Mouse (Mus musculus) CD8-positive naive resting alpha-beta T cell, adult 2 months (primary cell): ENCODE data around the gene Mcoln2.

Experiments
- DNase-seq, 2 experiments: peaks; one replicate each; pipeline ENCODE4 v3.0.0; 2022; ENCODE audit warnings: low read depth in 2 of 2, low spot score in 2 of 2

Mcoln2 gene

DNA sequence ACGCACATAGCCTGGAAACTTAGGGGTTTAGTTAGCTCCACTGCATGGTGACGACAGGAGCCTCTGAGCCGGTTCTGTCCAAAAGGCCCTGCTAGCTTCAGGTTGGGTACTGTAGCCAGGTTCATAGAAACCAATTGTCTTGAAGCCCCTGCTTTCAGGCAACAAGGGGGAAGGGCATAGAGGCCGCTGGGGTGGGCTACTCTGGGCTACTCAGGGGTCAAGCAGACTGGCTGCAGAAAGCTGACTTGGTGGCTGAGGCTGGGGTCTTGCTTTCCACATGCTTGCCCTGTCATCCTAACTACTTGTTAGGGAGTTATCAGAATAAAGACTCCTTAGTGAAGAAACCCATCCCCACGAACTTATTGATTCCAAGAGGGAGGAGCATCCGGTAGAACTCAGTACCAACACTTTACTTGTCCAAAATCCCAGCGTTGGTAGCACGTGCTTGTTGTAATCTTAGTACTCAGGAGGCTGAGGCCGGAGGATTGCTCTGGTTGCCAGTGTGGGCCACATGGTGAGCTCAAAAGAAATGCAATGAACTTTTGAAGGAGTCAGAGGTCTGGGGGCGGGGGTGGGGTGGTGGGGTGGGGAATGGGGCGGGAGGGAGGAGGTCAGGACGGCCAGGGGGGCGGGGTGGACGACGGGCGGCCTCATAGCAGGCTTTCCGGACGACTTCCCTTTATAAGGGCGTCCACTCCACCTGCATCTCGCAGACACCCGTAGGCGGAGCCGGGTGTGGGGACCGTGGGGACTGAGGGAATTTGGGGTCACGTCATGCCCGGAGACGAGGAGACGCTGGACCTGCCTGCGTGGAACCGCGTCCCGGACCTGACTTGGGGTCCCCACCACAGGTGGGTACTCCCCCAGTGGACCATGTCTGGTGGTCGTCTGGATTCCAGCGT lies at the start of gene Mcoln2:
Gene Mcoln2 (plus strand): TSS at position 678 of the 902 bp plus-strand sequence.
- DNase-seq = peak in 1 of 2 experiments; percentile 14

DNA sequence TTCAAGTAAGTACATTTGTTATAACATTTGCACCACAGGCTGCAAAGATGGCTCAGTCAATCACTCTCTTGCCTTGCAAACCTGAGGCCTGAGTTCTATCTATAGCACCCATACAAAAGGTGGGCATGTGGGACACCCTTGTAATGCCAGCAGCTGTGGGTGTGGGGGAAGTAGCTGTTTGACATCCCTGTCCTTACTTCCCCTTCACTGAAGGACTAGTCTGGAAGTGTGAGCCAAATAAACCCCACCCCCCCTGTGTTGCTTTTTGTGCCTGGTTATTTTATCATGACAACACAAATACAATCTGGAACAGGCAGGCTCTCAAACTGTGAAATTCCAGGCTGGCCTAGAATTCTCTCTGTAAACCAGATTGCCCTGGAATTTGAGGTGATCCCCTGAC lies 49.7 kb upstream of the Mcoln2 start:
- no peak for DNase-seq

GRCm38 (mm10) chr3:146102049-146102448 lies 47.6 kb upstream of the Mcoln2 start:
- DNase-seq = peak; percentile 42 to 55

DNA sequence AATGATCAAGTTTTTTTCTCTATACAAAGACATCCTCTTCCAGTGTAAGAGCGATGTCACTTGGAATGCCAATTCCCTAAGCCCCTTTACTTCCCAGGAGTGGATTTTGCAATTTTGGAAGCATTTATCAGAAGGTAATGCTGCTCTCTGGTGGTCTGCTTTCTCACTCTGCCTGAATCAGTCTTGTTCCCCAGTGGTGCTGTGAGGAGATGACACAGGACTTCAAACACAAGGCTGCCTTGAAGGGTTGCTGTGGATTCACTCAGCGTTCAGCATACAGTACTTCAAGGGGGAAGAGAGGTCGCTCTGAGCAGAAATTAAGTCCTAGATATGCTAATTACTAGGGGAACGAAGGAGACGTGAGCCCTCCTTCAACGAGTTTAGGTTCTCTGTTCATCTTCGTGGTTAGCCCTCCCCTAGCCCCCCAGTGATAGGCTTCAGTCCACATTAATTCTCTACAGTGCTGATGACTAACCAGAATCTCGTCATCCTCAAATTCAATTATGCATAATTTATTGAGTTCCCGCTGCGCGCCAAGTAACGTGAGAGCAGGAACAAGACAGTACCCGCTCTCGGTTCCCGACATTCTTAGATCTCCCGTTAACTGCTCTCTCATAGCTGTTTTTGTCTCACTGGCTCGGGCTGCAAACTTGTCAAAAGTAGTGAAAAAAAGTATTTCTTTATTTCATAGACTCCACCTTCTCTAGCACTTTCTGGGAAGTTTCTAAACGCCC lies 42.4 kb upstream of the Mcoln2 start:
- DNase-seq = peak in 1 of 2 experiments; percentile 2

DNA sequence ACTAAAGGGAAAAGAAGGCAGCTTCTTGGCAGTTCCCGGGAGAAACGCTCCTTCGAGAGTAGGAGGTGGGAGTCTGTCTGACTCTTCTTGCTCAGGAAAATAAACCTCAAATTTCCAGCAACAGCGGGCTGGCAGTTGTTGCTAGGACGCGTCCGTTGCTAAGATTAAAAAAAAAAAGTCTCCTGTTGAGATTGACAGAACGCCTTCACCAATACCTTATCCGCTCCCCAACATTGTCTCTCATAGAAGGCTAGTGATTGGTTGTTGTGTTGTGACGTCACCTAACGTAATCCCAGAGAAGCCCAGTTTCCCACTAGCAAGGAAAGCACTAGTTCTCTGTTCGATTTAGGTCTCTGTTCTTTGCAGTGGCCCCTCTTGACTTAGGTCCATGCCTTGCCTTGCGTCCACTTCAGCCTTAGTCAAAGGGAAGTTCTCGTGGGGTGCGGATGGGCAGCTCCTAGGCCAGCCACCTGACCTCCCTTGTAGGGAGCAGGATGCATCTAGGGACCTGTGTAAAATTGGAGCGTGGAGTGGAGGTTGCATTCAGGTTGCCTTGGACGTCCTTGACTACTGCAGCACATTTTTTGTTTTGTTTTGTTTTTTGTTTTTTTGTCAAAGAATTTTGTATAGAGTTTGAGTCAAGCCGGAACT lies 41.6 kb upstream of the Mcoln2 start, which contains the start of gene Wdr63:
Gene Wdr63 (minus strand): TSS at position 210 of the 651 bp plus-strand sequence.
- peak in 1 of 2 experiments; percentile 23 for DNase-seq

GRCm38 (mm10) chr3:146108945-146109344 lies 40.7 kb upstream of the Mcoln2 start:
- DNase-seq = no peak

- no peak for DNase-seq
These were observed 39.3 kb upstream of the Mcoln2 start for GRCm38 (mm10) chr3:146110358-146110757.

- no peak for DNase-seq
These were observed 38.7 kb upstream of the Mcoln2 start for GRCm38 (mm10) chr3:146110916-146111315.

DNA sequence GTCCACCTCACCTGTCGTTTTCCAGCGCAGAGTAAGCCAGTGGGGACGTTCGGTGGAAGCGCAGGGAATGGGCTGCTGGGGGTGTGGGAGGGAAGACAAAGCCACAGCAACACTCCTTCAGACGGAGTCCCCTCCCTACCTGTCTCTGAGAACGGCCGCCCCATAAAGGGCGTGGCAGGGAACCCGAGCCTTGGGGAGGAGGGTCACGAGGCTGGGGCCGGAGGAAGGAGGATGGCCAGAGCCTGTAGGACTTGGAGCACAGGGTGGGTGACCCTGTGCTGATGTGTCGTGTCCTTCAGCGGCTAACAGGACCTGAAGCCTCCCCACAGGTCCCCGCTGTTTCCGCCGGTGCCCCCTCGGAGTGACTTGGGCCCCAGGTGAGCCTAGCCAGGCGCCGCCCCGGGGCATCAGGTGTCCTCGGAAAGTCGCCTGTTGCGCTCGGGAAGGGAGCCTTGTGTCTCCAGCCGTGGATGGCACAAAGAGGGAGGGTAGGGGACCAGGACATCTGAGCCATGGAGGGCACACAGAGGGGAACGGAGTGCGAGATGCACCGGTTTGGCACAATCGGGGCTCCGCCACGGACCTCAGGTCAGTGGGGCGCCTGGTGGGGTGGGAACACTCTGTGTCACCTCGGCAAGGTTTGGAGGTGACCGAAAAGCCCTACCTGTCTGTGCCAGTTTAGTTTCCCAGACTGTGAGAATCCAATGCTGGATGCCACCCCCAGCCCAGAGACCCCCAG lies 32.2 kb upstream of the Mcoln2 start, which contains the start of gene Mcoln3:
Gene Mcoln3 (plus strand): TSS at position 193 of the 739 bp plus-strand sequence.
- DNase-seq = no peak

DNA sequence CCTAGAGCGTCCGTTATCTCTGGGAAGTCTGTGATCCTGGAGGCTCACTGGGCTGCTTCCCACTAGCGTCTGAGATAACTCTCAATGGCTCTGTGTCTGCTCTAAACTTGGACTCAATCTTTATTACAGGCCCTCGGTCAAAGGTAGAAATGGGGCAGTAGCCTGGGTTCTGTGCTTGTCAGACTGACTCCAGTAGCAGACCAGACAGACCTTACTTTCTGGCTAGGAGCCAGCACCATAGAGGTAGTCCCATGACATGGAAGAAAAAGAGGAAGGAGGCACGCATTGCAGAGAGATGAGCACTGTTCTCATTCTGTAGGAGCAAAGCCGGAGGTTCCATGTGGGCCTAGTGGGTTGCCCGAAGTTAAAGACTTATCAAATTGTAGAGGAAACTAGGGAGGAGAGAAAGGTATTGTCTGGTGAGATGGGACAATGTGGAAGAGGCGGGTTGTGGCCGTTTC lies 31.6 kb upstream of the Mcoln2 start:
- DNase-seq = no peak

- peak; percentile 43 to 44 for DNase-seq
These were observed 28.1 kb upstream of the Mcoln2 start for GRCm38 (mm10) chr3:146121310-146122124.

DNA sequence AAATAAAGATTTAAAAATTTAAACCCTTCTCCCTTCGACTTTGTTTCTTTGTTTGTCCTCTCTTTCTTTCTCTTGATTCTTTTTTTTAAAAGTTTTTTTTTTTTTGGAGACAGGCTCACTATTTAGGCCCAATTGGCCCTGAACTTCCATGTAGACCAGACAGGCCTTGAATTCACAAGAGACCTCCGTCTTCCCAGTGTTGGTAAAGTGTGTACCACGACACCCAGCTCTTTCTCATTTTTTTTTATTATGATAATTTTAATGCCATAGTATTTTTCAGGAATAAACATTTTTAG lies 27.6 kb upstream of the Mcoln2 start:
- no peak for DNase-seq

GRCm38 (mm10) chr3:146122807-146123463 lies 26.7 kb upstream of the Mcoln2 start:
- DNase-seq = no peak

- DNase-seq = no peak
These were observed 26.2 kb upstream of the Mcoln2 start for GRCm38 (mm10) chr3:146123464-146123825.

- no peak for DNase-seq
These were observed 22.4 kb upstream of the Mcoln2 start for GRCm38 (mm10) chr3:146127205-146127604.

- DNase-seq = no peak
These were observed 14.8 kb upstream of the Mcoln2 start for GRCm38 (mm10) chr3:146134834-146135233.

DNA sequence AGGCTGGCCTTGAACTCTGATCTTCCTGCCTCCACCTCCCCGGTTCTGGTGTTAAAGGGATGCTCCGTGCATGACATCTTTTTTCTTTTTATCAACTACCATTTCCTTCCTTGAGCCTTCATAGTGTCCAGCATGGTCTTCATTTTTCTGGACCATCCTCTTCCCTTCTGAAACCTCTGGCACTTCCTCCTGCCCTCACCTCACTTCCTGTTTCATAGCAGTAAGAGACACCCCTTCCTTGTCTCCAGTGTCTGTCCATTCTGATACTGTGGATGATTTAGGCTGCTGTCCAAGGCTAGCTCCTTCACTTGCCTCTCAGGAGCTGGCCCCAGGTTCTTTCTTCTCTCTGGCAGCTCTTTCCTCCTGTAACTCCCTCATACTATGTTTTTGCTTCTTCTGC lies 14.2 kb upstream of the Mcoln2 start:
- no peak for DNase-seq

DNA sequence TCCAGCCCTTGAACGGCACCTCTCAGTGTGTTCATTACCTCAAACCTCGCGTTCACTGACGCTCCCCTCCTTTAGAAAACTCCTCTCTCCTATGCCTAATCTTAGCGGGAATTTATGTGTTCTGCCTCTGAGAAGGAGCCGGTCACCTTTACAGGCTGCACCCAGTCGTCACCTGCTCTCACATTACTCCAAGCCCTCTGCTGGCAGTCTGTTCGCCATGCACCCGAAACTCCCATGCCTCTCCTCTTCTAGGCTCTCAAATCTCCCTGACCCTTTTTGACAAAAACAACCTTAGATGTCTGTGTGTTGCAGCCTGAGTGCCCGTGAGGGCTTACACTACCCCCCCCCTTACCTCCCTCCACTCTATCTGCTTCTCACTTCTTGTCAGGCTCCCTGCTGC lies 13.2 kb upstream of the Mcoln2 start:
- DNase-seq = no peak

DNA sequence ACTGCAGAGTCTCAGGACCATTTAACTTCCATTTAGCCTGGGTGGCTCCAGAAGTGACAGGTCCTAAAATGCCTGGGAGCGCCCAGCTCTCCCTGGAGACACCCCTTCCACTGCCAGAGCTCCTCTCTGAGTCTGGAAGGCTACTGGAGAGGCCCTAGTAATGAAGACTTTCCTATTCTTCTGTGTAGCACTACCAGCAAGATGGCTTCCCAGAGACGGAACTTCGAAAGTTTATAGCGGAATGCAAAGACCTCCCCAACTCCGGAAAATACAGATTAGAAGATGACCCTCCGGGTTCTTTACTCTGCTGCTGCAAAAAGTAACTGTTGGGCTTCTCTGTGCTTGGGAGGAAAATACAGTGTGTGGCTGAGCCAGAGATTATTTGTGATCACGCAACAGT lies 9.4 kb upstream of the Mcoln2 start:
- DNase-seq = no peak

GRCm38 (mm10) chr3:146142523-146142922 lies 7.1 kb upstream of the Mcoln2 start:
- no peak for DNase-seq
